Comparison of ENCODE assay signal across 8 mouse cellular contexts in genomic region chr8:70897681-70898413, GRCm38 (mm10). TPM values are rescaled to one million over a fixed set of nuclear protein-coding genes. Genes with fewer than 3 reads are reported as not detected.
DNase-seq lines count a peak whose midpoint lies in the region; ATAC-seq and TF ChIP-seq lines count a peak whose summit lies in the region.

No protein-coding gene starts in this region.

- peak; percentile 69 for DNase-seq in ES-E14 (ENCODE audit: low read depth, low spot score)
- peak; percentile 86 for DNase-seq in cerebellum, adult 11 months
- peak; percentile 91 for DNase-seq in heart, postnatal 4 days
- peak; percentile 83 to 87 for DNase-seq in layer of hippocampus, adult 2 months (ENCODE audit: low spot score in 2 of 2)
- DNase-seq in lung, adult 2 months, result peak; percentile 84
- DNase-seq in thymus, adult 2 months, result peak; percentile 87

- in situ Hi-C loops in ES-E14 (cut with MboI; ENCODE audit: low sequenced_read_pairs in 2 of 2, unreplicated experiment in 2 of 2), result no loop called here

- WGBS in forebrain, embryonic 16.5 days, result under 1% methylated on average over 20 of the region's 20 CpGs
- WGBS in lung, adult 2 months, result under 1% methylated on average over 20 of the region's 20 CpGs
- WGBS in neural tube, embryonic 15.5 days, result under 1% methylated on average over 20 of the region's 20 CpGs
- under 1% methylated on average over 20 of the region's 20 CpGs for WGBS in thymus, adult 2 months

- no peaks in the 10 kb centered on the region for H3K9me3 ChIP-seq in ES-E14 (ENCODE audit: control insufficient read depth, insufficient read depth, low read depth, low read length)
- no peaks in the 10 kb centered on the region for H3K9me3 ChIP-seq in forebrain, embryonic 16.5 days (ENCODE audit: control insufficient read depth, low read length)
- no peaks in the 10 kb centered on the region for H3K9me3 ChIP-seq in neural tube, embryonic 15.5 days (replicated peaks)

- peaks cover 7% of the 10 kb centered on the region for H3K27me3 ChIP-seq in forebrain, embryonic 16.5 days (replicated peaks; ENCODE audit: control insufficient read depth, insufficient read depth, low read length)
- H3K27me3 ChIP-seq in neural tube, embryonic 15.5 days (replicated peaks), result peaks cover 28% of the 10 kb centered on the region
- H3K27me3 ChIP-seq in thymus, adult 2 months (ENCODE audit: control insufficient read depth, insufficient read depth, low read length), result no peaks in the 10 kb centered on the region

- H3K4me2 ChIP-seq in forebrain, embryonic 16.5 days (ENCODE audit: low read length), result peak overlapping the region; percentile 92
- peak overlapping the region; percentile 79 for H3K4me2 ChIP-seq in neural tube, embryonic 15.5 days

- no peak for TF ChIP-seq POLR2A in lung, adult 2 months (IDR thresholded peaks at IDR 0.05; ENCODE audit: borderline replicate concordance, extremely low read depth, low read depth, low read length)
- TF ChIP-seq POLR2A in thymus, adult 2 months (IDR thresholded peaks at IDR 0.05; ENCODE audit: control insufficient read depth, extremely low read depth, insufficient read depth, low read length, poor library complexity), result no peak

- peaks cover 0 to 11% of the 10 kb centered on the region in 2 experiments; a peak in 1 of 4 replicates for H3K4me1 ChIP-seq in ES-E14 (ENCODE audit: control insufficient read depth in 2 of 2, insufficient read depth in 2 of 2, low read length in 2 of 2, poor library complexity in 1 of 2)
- H3K4me1 ChIP-seq in forebrain, embryonic 16.5 days (replicated peaks; ENCODE audit: control insufficient read depth, insufficient read depth, low read length), result peaks cover 19% of the 10 kb centered on the region
- H3K4me1 ChIP-seq in lung, adult 2 months (ENCODE audit: control insufficient read depth, insufficient read depth, low read length), result peaks cover 3% of the 10 kb centered on the region
- H3K4me1 ChIP-seq in neural tube, embryonic 15.5 days, result peaks cover 20% of the 10 kb centered on the region
- H3K4me1 ChIP-seq in thymus, adult 2 months (replicated peaks; ENCODE audit: control insufficient read depth, insufficient read depth, low read length), result peaks cover 15% of the 10 kb centered on the region

- H3K36me3 ChIP-seq in ES-E14 (ENCODE audit: control insufficient read depth, insufficient read depth, low read length, poor library complexity, severe bottlenecking), result peaks cover 30% of the 10 kb centered on the region
- peaks cover 19% of the 10 kb centered on the region for H3K36me3 ChIP-seq in forebrain, embryonic 16.5 days (ENCODE audit: control insufficient read depth, insufficient read depth)
- peaks cover 27% of the 10 kb centered on the region for H3K36me3 ChIP-seq in neural tube, embryonic 15.5 days
- H3K36me3 ChIP-seq in thymus, adult 2 months (ENCODE audit: control insufficient read depth, insufficient read depth, low read length), result peaks cover 14% of the 10 kb centered on the region

- H3K9ac ChIP-seq in ES-E14 (ENCODE audit: insufficient read depth, low read depth, low read length, poor library complexity, severe bottlenecking), result peak overlapping the region; percentile 90
- peak overlapping the region; percentile 72 for H3K9ac ChIP-seq in forebrain, embryonic 16.5 days (replicated peaks; ENCODE audit: low read depth, low read length)
- H3K9ac ChIP-seq in neural tube, embryonic 15.5 days (replicated peaks), result peak overlapping the region; percentile 56

- peak overlapping the region; percentile 76 to 82 for H3K4me3 ChIP-seq in ES-E14 (ENCODE audit: insufficient read depth in 1 of 2, low read depth in 1 of 2, low read length in 2 of 2, poor library complexity in 1 of 2, severe bottlenecking in 1 of 2)
- H3K4me3 ChIP-seq in forebrain, embryonic 16.5 days (replicated peaks; ENCODE audit: low read length), result peak overlapping the region; percentile 58
- H3K4me3 ChIP-seq in layer of hippocampus, adult 2 months, result peak overlapping the region; percentile 97
- peak overlapping the region; percentile 84 for H3K4me3 ChIP-seq in lung, adult 2 months (replicated peaks; ENCODE audit: extremely low read depth, low read depth, low read length)
- peak overlapping the region; percentile 95 for H3K4me3 ChIP-seq in neural tube, embryonic 15.5 days (replicated peaks)
- peak overlapping the region; percentile 49 for H3K4me3 ChIP-seq in thymus, adult 2 months (ENCODE audit: control insufficient read depth, insufficient read depth, low read length)

- peak; percentile 44 for ATAC-seq in forebrain, embryonic 16.5 days
- peak; percentile 74 for ATAC-seq in neural tube, embryonic 15.5 days (ENCODE audit: low FRiP score)

- peak; percentile 86 for TF ChIP-seq CTCF in layer of hippocampus, adult 2 months (conservative IDR thresholded peaks at IDR 0.05)
- peak; percentile 97 for TF ChIP-seq CTCF in lung, adult 2 months (IDR thresholded peaks at IDR 0.05; ENCODE audit: insufficient read depth, low read length)
- TF ChIP-seq CTCF in thymus, adult 2 months (IDR thresholded peaks at IDR 0.05; ENCODE audit: borderline replicate concordance, control insufficient read depth, extremely low read depth, insufficient read depth, low read length, poor library complexity), result peak; percentile 91

- peak overlapping the region; percentile 67; the same call in 1 of the 2 replicates for H3K27ac ChIP-seq in ES-E14 (ENCODE audit: insufficient read depth, low read depth, low read length, poor library complexity, severe bottlenecking)
- peak overlapping the region; percentile 76 for H3K27ac ChIP-seq in forebrain, embryonic 16.5 days (ENCODE audit: low read length)
- H3K27ac ChIP-seq in layer of hippocampus, adult 2 months, result peak overlapping the region; percentile 88
- peak overlapping the region; percentile 74 for H3K27ac ChIP-seq in neural tube, embryonic 15.5 days (replicated peaks)
- H3K27ac ChIP-seq in thymus, adult 2 months (ENCODE audit: control insufficient read depth, insufficient read depth, low read length), result peak overlapping the region; percentile 41; the same call in 1 of the 2 replicates

TF ChIP-seq in ES-E14, 5 proteins besides CTCF, POLR2A, EP300 and RAD21:
- no peak for TF ChIP-seq MAFK (IDR thresholded peaks at IDR 0.05; ENCODE audit: insufficient read depth, low read depth, low read length)
- no peak for TF ChIP-seq HCFC1 (IDR thresholded peaks at IDR 0.05; ENCODE audit: borderline replicate concordance, insufficient read depth, low read length)
- no peak for TF ChIP-seq ZNF384 (IDR thresholded peaks at IDR 0.05; ENCODE audit: low read depth, low read length)
- no peak for TF ChIP-seq CHD2 (IDR thresholded peaks at IDR 0.05; ENCODE audit: low read depth, low read length)
- peak; percentile 44 for TF ChIP-seq ZC3H11A (IDR thresholded peaks at IDR 0.05; ENCODE audit: borderline replicate concordance, low read depth, low read length)

RNA-seq across cellular contexts. Expression of gene Rpl18a, which starts 0.6 kb away (rescaled TPM):
- total RNA-seq in ES-E14 (2012; rRNA removed), result 2,806 and 2,972 TPM in 2 replicates
- polyA plus RNA-seq in forebrain, embryonic 16.5 days (2015; fragmentation: Nextera tagmentation; extraction: Ambion mirVana), result 2,480 and 2,641 TPM in 2 replicates
- 1,000 to 10,000 TPM; 1,266 to 1,294 TPM for total RNA-seq in heart, postnatal 4 days (2021)
- total RNA-seq in layer of hippocampus, adult 2 months (2021), result 100 to 1,000 TPM; 698 to 704 TPM
- 3,384 and 4,193 TPM in 2 replicates for polyA plus RNA-seq in lung, adult 2 months (2012; rRNA removed)
- polyA plus RNA-seq in neural tube, embryonic 15.5 days (2015; fragmentation: Nextera tagmentation; extraction: Ambion mirVana), result 2,109 and 2,618 TPM in 2 replicates
- polyA plus RNA-seq in thymus, adult 2 months (2012; rRNA removed), result 7,420 and 8,337 TPM in 2 replicates

RNA-seq across cellular contexts. Expression of gene Slc5a5, which starts 5.3 kb away (rescaled TPM):
- 2.5 and 3.4 TPM in 2 replicates for total RNA-seq in ES-E14 (2012; rRNA removed)
- polyA plus RNA-seq in forebrain, embryonic 16.5 days (2015; fragmentation: Nextera tagmentation; extraction: Ambion mirVana), result 1.6 and 1.9 TPM in 2 replicates
- under 1 TPM in 1 of 2 experiments, not detected in 1; 0.11 TPM for total RNA-seq in heart, postnatal 4 days (2021)
- 1 to 10 TPM; 5.9 to 8.0 TPM for total RNA-seq in layer of hippocampus, adult 2 months (2021)
- polyA plus RNA-seq in lung, adult 2 months (2012; rRNA removed), result 0.71 and 1.3 TPM in 2 replicates
- 3.0 and 3.3 TPM in 2 replicates for polyA plus RNA-seq in neural tube, embryonic 15.5 days (2015; fragmentation: Nextera tagmentation; extraction: Ambion mirVana)
- polyA plus RNA-seq in thymus, adult 2 months (2012; rRNA removed), result 0.80 and 1.4 TPM in 2 replicates

RNA-seq across cellular contexts. Expression of gene Map1s, which starts 7.9 kb away (rescaled TPM):
- 53.4 and 60.8 TPM in 2 replicates for total RNA-seq in ES-E14 (2012; rRNA removed)
- 63.5 and 67.7 TPM in 2 replicates for polyA plus RNA-seq in forebrain, embryonic 16.5 days (2015; fragmentation: Nextera tagmentation; extraction: Ambion mirVana)
- 10 to 100 TPM; 35.2 to 36.0 TPM for total RNA-seq in heart, postnatal 4 days (2021)
- 10 to 100 TPM; 97.0 to 98.1 TPM for total RNA-seq in layer of hippocampus, adult 2 months (2021)
- polyA plus RNA-seq in lung, adult 2 months (2012; rRNA removed), result 58.4 and 68.0 TPM in 2 replicates
- 59.5 and 64.6 TPM in 2 replicates for polyA plus RNA-seq in neural tube, embryonic 15.5 days (2015; fragmentation: Nextera tagmentation; extraction: Ambion mirVana)
- polyA plus RNA-seq in thymus, adult 2 months (2012; rRNA removed), result 145 and 151 TPM in 2 replicates

RNA-seq across cellular contexts. Expression of gene Ccdc124, which starts 24.1 kb away (rescaled TPM):
- 52.5 and 82.3 TPM in 2 replicates for total RNA-seq in ES-E14 (2012; rRNA removed)
- 152 and 167 TPM in 2 replicates for polyA plus RNA-seq in forebrain, embryonic 16.5 days (2015; fragmentation: Nextera tagmentation; extraction: Ambion mirVana)
- 10 to 100 TPM; 42.6 to 46.2 TPM for total RNA-seq in heart, postnatal 4 days (2021)
- total RNA-seq in layer of hippocampus, adult 2 months (2021), result 10 to 100 TPM; 82.2 to 88.9 TPM
- polyA plus RNA-seq in lung, adult 2 months (2012; rRNA removed), result 43.8 and 48.0 TPM in 2 replicates
- 162 and 163 TPM in 2 replicates for polyA plus RNA-seq in neural tube, embryonic 15.5 days (2015; fragmentation: Nextera tagmentation; extraction: Ambion mirVana)
- 51.8 and 53.4 TPM in 2 replicates for polyA plus RNA-seq in thymus, adult 2 months (2012; rRNA removed)

RNA-seq across cellular contexts. Expression of gene Kcnn1, which starts 34.8 kb away (rescaled TPM):
- 3.7 and 6.6 TPM in 2 replicates for total RNA-seq in ES-E14 (2012; rRNA removed)
- polyA plus RNA-seq in forebrain, embryonic 16.5 days (2015; fragmentation: Nextera tagmentation; extraction: Ambion mirVana), result 11.2 and 13.4 TPM in 2 replicates
- 1 to 10 TPM; 2.5 to 3.0 TPM for total RNA-seq in heart, postnatal 4 days (2021)
- total RNA-seq in layer of hippocampus, adult 2 months (2021), result 10 to 100 TPM; 17.4 to 18.3 TPM
- polyA plus RNA-seq in lung, adult 2 months (2012; rRNA removed), result 3.4 and 5.0 TPM in 2 replicates
- polyA plus RNA-seq in neural tube, embryonic 15.5 days (2015; fragmentation: Nextera tagmentation; extraction: Ambion mirVana), result 17.6 and 18.6 TPM in 2 replicates
- polyA plus RNA-seq in thymus, adult 2 months (2012; rRNA removed), result 4.2 and 6.4 TPM in 2 replicates

Comparison
In these comparisons a context has a peak if more than half of its experiments do, and no peak if none do; other contexts are left out.
1. Peak in every context shown above with its lines: DNase-seq, ATAC-seq, H3K4me3 ChIP-seq and H3K27ac ChIP-seq.